Mouse (Mus musculus) layer of hippocampus, adult 11-12 months (tissue): Measurements from ENCODE around the gene Cep152.

ENCODE experiments used
- DNase-seq: peaks from one replicate; pipeline ENCODE4 v3.0.0; 2022; ENCODE audit warnings: low spot score

The Cep152 gene

GRCm38 (mm10) chr2:125555830-125556229 lies 69.1 kb downstream of the Cep152 start:
- DNase-seq: no peak

GRCm38 (mm10) chr2:125548806-125549578 lies 75.9 kb downstream of the Cep152 start:
- no peak for DNase-seq

GRCm38 (mm10) chr2:125544986-125545385 lies 79.9 kb downstream of the Cep152 start:
- DNase-seq: no peak

- no peak for DNase-seq
Observed at GRCm38 (mm10) chr2:125543646-125544045, 81.3 kb downstream of the Cep152 start.

GRCm38 (mm10) chr2:125541451-125541850 lies 83.5 kb downstream of the Cep152 start:
- DNase-seq: no peak

- DNase-seq: no peak
Observed at GRCm38 (mm10) chr2:125540579-125540978, 84.3 kb downstream of the Cep152 start.

- DNase-seq: no peak
Observed at GRCm38 (mm10) chr2:125539640-125540039, 85.3 kb downstream of the Cep152 start.

GRCm38 (mm10) chr2:125530665-125531064 lies 94.2 kb downstream of the Cep152 start:
- no peak for DNase-seq

- no peak for DNase-seq
Observed at GRCm38 (mm10) chr2:125526566-125526965, 98.3 kb downstream of the Cep152 start.

GRCm38 (mm10) chr2:125525484-125525883 lies 99.4 kb downstream of the Cep152 start:
- DNase-seq: no peak

- DNase-seq: no peak
Observed at GRCm38 (mm10) chr2:125516594-125516993, 108.3 kb downstream of the Cep152 start.

GRCm38 (mm10) chr2:125515291-125516057 lies 109.4 kb downstream of the Cep152 start:
- no peak for DNase-seq

GRCm38 (mm10) chr2:125514391-125514790 lies 110.5 kb downstream of the Cep152 start:
- DNase-seq: no peak
